Mouse (Mus musculus) heart, postnatal 0 days (tissue): ENCODE measurements around the gene Macrod1.
"Not testable (repeated sequence)": the region's sequence is repeated elsewhere in the genome, so short reads cannot be mapped to it uniquely, and the experiment has no call there.

Experiments used
- CTCF ChIP-seq: IDR thresholded peaks from 2 replicates; pipeline ENCODE4 v1.5.1; 2016; ENCODE audit warnings: antibody characterized with exemption, control low read depth, low read depth
- EP300 ChIP-seq: IDR thresholded peaks from 2 replicates; pipeline ENCODE4 v1.6.1; 2016; ENCODE audit warnings: antibody characterized with exemption, low read depth

DNA sequence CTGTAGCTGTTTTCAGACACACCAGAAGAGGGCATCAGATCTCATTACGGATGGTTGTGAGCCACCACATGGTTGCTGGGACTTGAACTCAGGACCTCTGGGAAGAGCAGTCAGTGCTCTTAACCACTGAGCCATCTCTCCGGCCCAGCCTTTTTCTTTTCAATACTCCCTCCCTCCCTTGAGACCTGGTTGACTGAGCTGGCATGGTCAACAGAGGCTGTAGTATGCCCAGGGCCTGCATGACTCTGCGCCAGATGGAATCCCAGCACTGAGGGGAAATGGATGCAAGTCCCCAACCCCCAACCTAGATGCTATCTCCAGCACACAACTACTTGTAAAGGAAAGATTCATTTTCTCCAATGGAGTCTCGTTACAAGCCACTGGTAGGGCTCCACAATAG, 3.2 kb upstream of the Macrod1 start:
- not testable (repeated sequence) for TF ChIP-seq CTCF, EP300
